Comparison of ENCODE assay signal across 21 mouse cellular contexts in the genomic region with DNA sequence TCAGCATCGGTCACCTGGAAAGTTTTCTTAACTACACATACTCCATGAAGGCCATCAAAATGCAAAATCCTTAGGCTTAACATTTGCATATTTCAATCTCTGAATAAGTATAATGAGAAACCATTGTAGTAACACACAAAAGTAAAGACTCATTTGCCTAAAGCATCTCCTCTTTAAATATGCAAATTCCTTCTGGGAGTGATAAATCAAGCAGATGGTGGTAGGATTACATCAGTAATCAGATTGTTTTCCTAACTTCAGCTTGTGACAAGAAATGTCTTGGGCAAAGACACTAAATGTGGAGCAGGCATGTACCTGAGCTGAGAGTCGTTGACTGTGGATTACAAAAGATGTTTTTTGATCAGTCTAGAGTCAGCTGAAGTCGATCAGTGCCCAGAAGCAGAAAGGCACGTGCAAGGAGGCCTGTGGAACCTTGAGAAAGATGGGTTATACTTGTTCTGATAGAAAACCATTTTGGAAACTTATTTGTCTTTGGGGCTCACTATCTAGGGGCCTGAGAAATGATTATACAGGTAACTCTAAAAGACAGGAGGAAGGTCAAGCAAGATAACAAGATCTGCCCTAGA.
DNase-seq lines count a peak whose midpoint lies in the region; ATAC-seq and TF ChIP-seq lines count a peak whose summit lies in the region.
"Had no signal": no experiment of that assay in that cellular context is flagged by ENCODE, and none has a peak within 500 bp of the region (broad histone marks: within the 10 kb centered on the region; RNA-seq: fewer than 3 reads in every experiment).

No protein-coding gene starts in this region.

- H3K4me1 ChIP-seq in forebrain, embryonic 16.5 days (replicated peaks; ENCODE audit: control insufficient read depth, insufficient read depth, low read length), result peaks cover 2% of the 10 kb centered on the region; the same call in 1 of the 2 replicates
- no peaks in the 10 kb centered on the region for H3K4me1 ChIP-seq in forebrain, embryonic 11.5 days (replicated peaks; ENCODE audit: control insufficient read depth, insufficient read depth, low read length)
- peaks cover 13% of the 10 kb centered on the region; the same call in 1 of the 2 replicates for H3K4me1 ChIP-seq in spleen, adult 2 months (ENCODE audit: control insufficient read depth, insufficient read depth, insufficient read length)
- peaks cover 10% of the 10 kb centered on the region for H3K4me1 ChIP-seq in heart, embryonic 11.5 days (ENCODE audit: control insufficient read depth, insufficient read depth, low read length)
- H3K4me1 ChIP-seq: hindbrain, embryonic 12.5 days had no signal

- H3K9me3 ChIP-seq in forebrain, embryonic 16.5 days (ENCODE audit: control insufficient read depth, low read length), result no peaks in the 10 kb centered on the region
- no peaks in the 10 kb centered on the region for H3K9me3 ChIP-seq in forebrain, embryonic 11.5 days (ENCODE audit: control insufficient read depth, low read length)
- no peaks in the 10 kb centered on the region for H3K9me3 ChIP-seq in heart, embryonic 11.5 days (replicated peaks; ENCODE audit: control insufficient read depth, low read length)
- H3K9me3 ChIP-seq: embryonic facial prominence, embryonic 15.5 days; G1E; hindbrain, embryonic 12.5 days had no signal

- WGBS in forebrain, embryonic 16.5 days, result 43% methylated on average over 4 of the region's 4 CpGs
- WGBS in forebrain, embryonic 11.5 days, result 62% methylated on average over 4 of the region's 4 CpGs
- 86% methylated on average over 4 of the region's 4 CpGs for WGBS in spleen, adult 2 months
- WGBS in heart, embryonic 11.5 days (ENCODE audit: insufficient replicate concordance), result 66% methylated on average over 4 of the region's 4 CpGs

- H3K27ac ChIP-seq in forebrain, embryonic 16.5 days (ENCODE audit: low read length), result no peak overlapping the region
- no peak overlapping the region for H3K27ac ChIP-seq in forebrain, embryonic 11.5 days (ENCODE audit: low read depth, low read length)
- peak overlapping the region; percentile 23; the same call in 1 of the 2 replicates for H3K27ac ChIP-seq in spleen, adult 2 months (ENCODE audit: insufficient read depth, low read length)
- H3K27ac ChIP-seq in heart, embryonic 11.5 days (ENCODE audit: low read depth, low read length), result no peak overlapping the region
- H3K27ac ChIP-seq: embryonic facial prominence, embryonic 15.5 days; hindbrain, embryonic 12.5 days had no signal

- peak; percentile 55 for ATAC-seq in forebrain, embryonic 16.5 days
- ATAC-seq in forebrain, embryonic 11.5 days (replicated peaks; ENCODE audit: low FRiP score), result no peak
- no peak for ATAC-seq in heart, embryonic 11.5 days (replicated peaks; ENCODE audit: insufficient number of reproducible peaks, low FRiP score, low TSS enrichment)
- ATAC-seq: hindbrain, embryonic 16.5 days had no signal

- H3K27me3 ChIP-seq in forebrain, embryonic 16.5 days (replicated peaks; ENCODE audit: control insufficient read depth, insufficient read depth, low read length), result no peaks in the 10 kb centered on the region
- H3K27me3 ChIP-seq in forebrain, embryonic 11.5 days (ENCODE audit: control insufficient read depth, insufficient read depth, low read length), result no peaks in the 10 kb centered on the region
- H3K27me3 ChIP-seq in spleen, adult 2 months (ENCODE audit: control insufficient read depth, insufficient read depth, low read length), result no peaks in the 10 kb centered on the region
- H3K27me3 ChIP-seq in heart, embryonic 11.5 days (ENCODE audit: control insufficient read depth, insufficient read depth, low read length), result no peaks in the 10 kb centered on the region
- H3K27me3 ChIP-seq: embryonic facial prominence, embryonic 15.5 days; hindbrain, embryonic 12.5 days had no signal

- DNase-seq in forebrain, embryonic 11.5 days (ENCODE audit: low spot score), result no peak
- DNase-seq in spleen, adult 2 months (ENCODE audit: low read depth in 1 of 2, low spot score in 2 of 2), result no peak
- no peak for DNase-seq in spleen, postnatal 36 days (ENCODE audit: low spot score in 2 of 2)
- peak; percentile 9 for DNase-seq in retina, postnatal 7 days (ENCODE audit: low read depth, low spot score)
- DNase-seq: adrenal gland, adult 8-10 months; adrenal gland, postnatal 36 days; cerebellum, adult 11 months; cerebellum, adult 8-10 months; cerebellum, postnatal 14 days; embryo, embryonic 11 days; gastrocnemius, postnatal 36 days; heart, adult 11 months; heart, postnatal 10 days; heart, postnatal 4 days; kidney, adult 11 months had no signal

- no peak overlapping the region for H3K4me3 ChIP-seq in forebrain, embryonic 16.5 days (replicated peaks; ENCODE audit: low read length)
- no peak overlapping the region for H3K4me3 ChIP-seq in forebrain, embryonic 11.5 days (ENCODE audit: low read depth, low read length)
- no peak overlapping the region for H3K4me3 ChIP-seq in spleen, adult 2 months (ENCODE audit: extremely low read depth, insufficient read depth, insufficient read length)
- H3K4me3 ChIP-seq in heart, embryonic 11.5 days (ENCODE audit: low read depth, low read length), result no peak overlapping the region
- H3K4me3 ChIP-seq: embryonic facial prominence, embryonic 15.5 days; hindbrain, embryonic 12.5 days had no signal

- H3K36me3 ChIP-seq in forebrain, embryonic 16.5 days (ENCODE audit: control insufficient read depth, insufficient read depth), result no peaks in the 10 kb centered on the region
- H3K36me3 ChIP-seq in forebrain, embryonic 11.5 days (ENCODE audit: control insufficient read depth, insufficient read depth, low read length), result no peaks in the 10 kb centered on the region
- no peaks in the 10 kb centered on the region for H3K36me3 ChIP-seq in spleen, adult 2 months (ENCODE audit: control insufficient read depth, insufficient read depth, low read length)
- no peaks in the 10 kb centered on the region for H3K36me3 ChIP-seq in heart, embryonic 11.5 days (ENCODE audit: control insufficient read depth, insufficient read depth, low read length)
- H3K36me3 ChIP-seq: embryonic facial prominence, embryonic 15.5 days; G1E; hindbrain, embryonic 12.5 days had no signal

- no peak overlapping the region for H3K9ac ChIP-seq in forebrain, embryonic 16.5 days (replicated peaks; ENCODE audit: low read depth, low read length)
- no peak overlapping the region for H3K9ac ChIP-seq in forebrain, embryonic 11.5 days (ENCODE audit: low read length)
- no peak overlapping the region for H3K9ac ChIP-seq in heart, embryonic 11.5 days (ENCODE audit: low read depth, low read length)
- H3K9ac ChIP-seq: embryonic facial prominence, embryonic 15.5 days; hindbrain, embryonic 12.5 days had no signal

- no peak for TF ChIP-seq CTCF in spleen, adult 2 months (IDR thresholded peaks at IDR 0.05; ENCODE audit: extremely low read depth, insufficient read depth, insufficient read length, insufficient replicate concordance)

- H3K4me2 ChIP-seq in forebrain, embryonic 16.5 days (ENCODE audit: low read length), result no peak overlapping the region
- H3K4me2 ChIP-seq in forebrain, embryonic 11.5 days (ENCODE audit: low read depth, low read length, severe bottlenecking), result no peak overlapping the region
- no peak overlapping the region for H3K4me2 ChIP-seq in heart, embryonic 11.5 days
- H3K4me2 ChIP-seq: embryonic facial prominence, embryonic 15.5 days; hindbrain, embryonic 12.5 days had no signal

- no peak for TF ChIP-seq POLR2A in spleen, adult 2 months (IDR thresholded peaks at IDR 0.05; ENCODE audit: low read depth, low read length)
